Mouse (Mus musculus) neural tube, embryonic 15.5 days (tissue): ENCODE measurements at regions not wholly inside any gene's neighbourhood (a gene's known extent, or its start where the extent isn't known, plus 50 kb on each side); places are given as distances from the start of the nearest gene placed in this dataset.

ENCODE experiments used
- ATAC-seq: fragments of 200-750 bp; cut with Nextera tagmentation; 2 replicates; pipeline ENCODE4 v1.8.0; 2017; ENCODE audit warnings: mild to moderate bottlenecking, moderate TSS enrichment, moderate library complexity; ENCODE audit not compliant: low FRiP score
- H3K27ac ChIP-seq: fragments of 300-500 bp; sonication (generic); replicated peaks from 2 replicates; pipeline ENCODE4 v1.5.1; 2015; ENCODE audit warnings: mild to moderate bottlenecking, inconsistent platforms
- H3K27me3 ChIP-seq: fragments of 300-500 bp; sonication (generic); replicated peaks from 2 replicates; pipeline ENCODE4 v1.6.1; 2015; ENCODE audit warnings: inconsistent platforms
- H3K36me3 ChIP-seq: fragments of 300-500 bp; sonication (generic); 2 replicates; pipeline ENCODE4 v1.6.1; 2015; ENCODE audit warnings: inconsistent platforms
- H3K4me1 ChIP-seq: fragments of 300-500 bp; sonication (generic); 2 replicates; pipeline ENCODE4 v1.6.1; 2015; ENCODE audit warnings: inconsistent platforms
- H3K4me2 ChIP-seq: fragments of 300-500 bp; sonication (generic); 2 replicates; pipeline ENCODE4 v1.6.1; 2015; ENCODE audit warnings: inconsistent platforms, mild to moderate bottlenecking, moderate library complexity
- H3K4me3 ChIP-seq: fragments of 300-500 bp; sonication (generic); replicated peaks from 2 replicates; pipeline ENCODE4 v1.5.1; 2015; ENCODE audit warnings: mild to moderate bottlenecking, inconsistent platforms
- H3K9ac ChIP-seq: fragments of 300-500 bp; sonication (generic); replicated peaks from 2 replicates; pipeline ENCODE4 v1.6.1; 2015; ENCODE audit warnings: mild to moderate bottlenecking, inconsistent platforms
- H3K9me3 ChIP-seq: fragments of 300-500 bp; sonication (generic); replicated peaks from 2 replicates; pipeline ENCODE4 v1.6.1; 2016; ENCODE audit warnings: inconsistent platforms
- WGBS: fragments of 180-500 bp; shearing (Covaris S2); methylation state at CpG from one replicate; pipeline ENCODE4 v1.1.7; 2015; ENCODE audit warnings: mixed read lengths; 5-methylcytosine and 5-hydroxymethylcytosine counted together

DNA sequence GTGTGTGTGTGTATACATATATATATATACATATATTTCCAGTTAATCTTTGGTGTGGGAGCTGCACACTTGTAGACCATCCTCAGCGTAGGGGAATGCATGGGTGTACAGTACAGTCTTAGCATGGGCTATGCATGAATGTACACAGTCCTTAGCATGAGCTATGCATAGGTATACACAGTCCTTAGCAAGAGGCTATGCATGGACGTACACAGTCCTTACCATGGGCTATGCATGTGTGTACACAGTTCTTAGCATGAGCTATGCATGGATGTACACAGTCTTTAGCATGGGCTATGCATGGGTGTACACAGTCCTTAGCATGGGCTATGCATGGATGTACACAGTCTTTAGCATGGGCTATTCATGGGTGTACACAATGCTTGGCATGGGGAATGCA lies 70.5 kb downstream of the Rchy1 start:
- Histone ChIP-seq H3K27ac (no peak overlapping the region), H3K4me1 (no peaks in the 10 kb centered on the region), H3K4me2 (no peak overlapping the region), H3K27me3 (no peaks in the 10 kb centered on the region), H3K9ac (no peak overlapping the region), H3K9me3 (no peaks in the 10 kb centered on the region), H3K4me3 (no peak overlapping the region), H3K36me3 (no peaks in the 10 kb centered on the region)
- 97% methylated on average over 2 of the region's 2 CpGs for WGBS
- no peak for ATAC-seq

DNA sequence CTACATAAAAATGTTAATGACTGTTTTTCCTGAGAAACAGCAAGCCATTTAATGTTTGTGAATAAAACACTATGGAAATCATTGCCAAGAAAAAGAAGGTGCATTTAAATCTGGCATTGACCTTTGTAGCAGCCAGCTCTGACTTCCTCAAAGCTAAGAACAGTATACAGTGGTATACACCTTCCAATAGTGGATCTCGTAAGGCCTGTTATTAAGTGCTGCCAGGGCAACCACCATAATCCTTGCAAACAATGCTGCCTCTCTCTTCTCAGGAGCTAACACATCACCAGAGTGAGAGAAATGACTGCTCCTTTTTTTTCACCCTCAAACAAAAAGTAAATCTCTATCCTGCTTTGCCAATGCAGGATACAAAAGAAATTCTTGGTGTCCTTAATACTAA lies 81.1 kb downstream of the Rchy1 start:
- no peak overlapping the region for H3K27ac ChIP-seq
- H3K27me3 ChIP-seq = no peaks in the 10 kb centered on the region
- no peaks in the 10 kb centered on the region for H3K4me1 ChIP-seq
- no peaks in the 10 kb centered on the region for H3K9me3 ChIP-seq
- H3K36me3 ChIP-seq = no peaks in the 10 kb centered on the region
- H3K4me2 ChIP-seq = no peak overlapping the region
- WGBS = 65% methylated on average over 1 of the region's 1 CpGs
- ATAC-seq = no peak
- no peak overlapping the region for H3K9ac ChIP-seq
- no peak overlapping the region for H3K4me3 ChIP-seq

DNA sequence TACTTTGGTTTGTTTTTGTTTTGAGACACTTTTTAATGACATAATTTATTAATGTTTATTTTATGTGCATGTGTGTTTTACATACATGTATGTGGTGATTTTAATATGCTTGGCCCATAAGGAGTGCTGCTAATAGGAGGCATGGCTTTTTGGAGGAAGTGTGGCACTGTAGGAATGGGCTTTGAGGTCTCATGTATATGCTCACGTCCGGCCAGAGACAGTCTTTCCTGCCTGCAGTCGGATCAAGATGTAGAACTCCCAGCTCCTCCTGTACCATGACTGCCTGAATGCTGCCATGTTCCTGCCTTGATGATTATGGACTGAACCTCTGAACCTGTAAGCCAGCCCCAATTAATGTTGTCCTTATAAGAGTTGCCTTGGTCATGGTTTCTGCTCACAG lies 82.6 kb downstream of the Rchy1 start:
- Histone ChIP-seq H3K27me3 (no peaks in the 10 kb centered on the region), H3K36me3 (no peaks in the 10 kb centered on the region), H3K4me1 (peaks cover 10% of the 10 kb centered on the region), H3K4me3 (no peak overlapping the region), H3K9me3 (no peaks in the 10 kb centered on the region), H3K27ac (no peak overlapping the region), H3K4me2 (no peak overlapping the region), H3K9ac (no peak overlapping the region)
- 96% methylated on average over 3 of the region's 3 CpGs for WGBS
- no peak for ATAC-seq

DNA sequence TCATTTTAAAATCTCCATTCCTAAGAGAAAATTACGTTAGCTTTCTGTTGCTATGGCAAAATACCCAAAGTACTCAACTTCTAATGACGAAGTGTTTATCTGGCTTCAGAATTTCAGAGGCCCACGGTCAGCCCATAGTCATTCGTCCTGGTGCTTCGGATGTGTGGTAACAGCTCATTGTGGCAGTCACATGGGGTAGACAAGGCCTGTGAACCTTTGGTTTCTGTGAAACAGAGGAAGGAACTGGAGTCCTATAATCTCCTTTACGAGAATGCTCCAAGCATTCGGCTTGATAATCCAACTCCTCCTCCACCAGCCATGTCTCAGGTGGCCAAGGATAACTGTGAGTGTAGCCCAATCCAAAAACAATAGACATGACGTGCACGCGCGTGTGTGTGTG lies 84.2 kb downstream of the Rchy1 start:
- Histone ChIP-seq H3K4me3 (no peak overlapping the region), H3K36me3 (no peaks in the 10 kb centered on the region), H3K9ac (no peak overlapping the region), H3K27ac (no peak overlapping the region), H3K9me3 (no peaks in the 10 kb centered on the region), H3K27me3 (no peaks in the 10 kb centered on the region), H3K4me2 (no peak overlapping the region), H3K4me1 (peaks cover 10% of the 10 kb centered on the region)
- WGBS = 92% methylated on average over 11 of the region's 11 CpGs
- no peak for ATAC-seq

DNA sequence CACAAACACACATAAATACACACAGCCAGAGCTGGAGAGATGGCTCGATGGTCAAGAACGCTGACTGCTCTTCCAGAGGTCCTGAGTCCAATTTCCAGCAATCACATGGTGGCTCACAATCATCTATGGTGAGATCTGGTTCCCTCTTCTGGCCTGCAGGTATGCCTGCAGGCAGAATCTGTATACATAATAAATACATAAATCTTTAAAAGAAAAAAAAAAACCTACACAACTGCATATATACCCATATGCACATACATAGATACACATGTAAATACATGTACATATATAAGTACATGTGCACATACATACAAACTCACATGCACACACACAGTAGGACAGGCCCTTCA lies 86.2 kb downstream of the Rchy1 start:
- H3K4me3 ChIP-seq = no peak overlapping the region
- H3K4me1 ChIP-seq = peaks cover 10% of the 10 kb centered on the region
- WGBS = 83% methylated on average over 2 of the region's 2 CpGs
- H3K4me2 ChIP-seq = no peak overlapping the region
- no peak overlapping the region for H3K27ac ChIP-seq
- no peaks in the 10 kb centered on the region for H3K9me3 ChIP-seq
- H3K27me3 ChIP-seq = no peaks in the 10 kb centered on the region
- ATAC-seq = no peak
- H3K9ac ChIP-seq = no peak overlapping the region
- H3K36me3 ChIP-seq = no peaks in the 10 kb centered on the region

DNA sequence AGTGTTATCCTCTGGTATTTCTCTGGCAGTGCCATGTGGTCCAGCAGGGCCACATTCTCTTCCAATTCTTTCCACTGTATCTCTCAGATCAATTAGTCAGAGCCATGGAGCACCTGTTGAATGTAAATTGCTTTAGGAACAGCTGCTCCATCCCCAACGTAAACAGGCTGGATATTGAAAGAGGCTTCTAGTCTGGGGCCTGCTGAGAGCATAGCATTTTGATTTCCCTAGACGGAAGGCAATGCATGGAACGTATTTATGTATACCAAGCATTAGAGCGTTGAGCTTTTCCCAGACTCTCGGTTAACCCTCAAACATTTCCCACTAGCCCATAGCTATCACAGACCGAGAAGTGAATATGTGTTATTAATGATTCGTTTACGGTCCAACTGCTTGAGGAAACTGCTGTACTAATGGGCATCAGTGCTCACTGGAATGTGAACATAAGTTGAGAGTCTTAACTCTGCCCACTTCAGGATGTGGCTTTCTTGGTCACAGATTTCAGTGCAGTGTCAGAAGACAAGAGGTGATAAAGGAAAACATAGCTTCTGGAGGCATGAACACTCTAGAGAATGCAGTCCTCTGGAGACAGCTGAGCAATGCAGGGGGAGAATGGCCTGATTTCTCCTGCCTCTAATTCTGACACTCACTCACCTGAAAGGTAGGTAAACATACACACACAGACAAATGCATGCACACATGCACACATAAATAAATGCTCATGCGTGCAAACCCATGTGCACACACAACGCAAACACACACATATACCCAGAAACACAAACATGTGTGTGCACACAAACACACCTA lies 86.8 kb downstream of the Rchy1 start:
- H3K9ac ChIP-seq = no peak overlapping the region
- 46% methylated on average over 10 of the region's 10 CpGs for WGBS
- H3K27ac ChIP-seq = no peak overlapping the region
- no peaks in the 10 kb centered on the region for H3K36me3 ChIP-seq
- no peak overlapping the region for H3K4me2 ChIP-seq
- no peak overlapping the region for H3K4me3 ChIP-seq
- peaks cover 10% of the 10 kb centered on the region for H3K4me1 ChIP-seq
- peak; percentile 64 for ATAC-seq
- H3K27me3 ChIP-seq = no peaks in the 10 kb centered on the region
- no peaks in the 10 kb centered on the region for H3K9me3 ChIP-seq

DNA sequence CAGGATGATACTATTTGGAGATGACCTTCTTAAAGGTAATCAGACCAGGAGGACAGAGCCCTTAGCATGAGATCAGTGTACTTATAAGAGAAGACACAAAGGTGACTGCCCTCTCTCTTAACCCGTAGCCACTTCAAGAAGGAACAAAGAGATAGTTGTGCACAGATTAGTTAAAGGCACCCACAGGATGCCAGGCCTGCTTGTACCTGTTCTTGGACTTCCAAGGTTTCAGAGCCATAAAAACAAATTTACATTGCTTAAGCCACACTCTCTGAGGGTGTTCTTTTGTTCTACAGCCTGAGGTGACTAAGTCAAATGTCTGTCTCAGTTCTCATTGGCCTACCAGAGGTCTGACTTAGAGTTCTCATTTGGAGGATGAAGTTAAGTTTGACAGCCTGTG lies 90.1 kb downstream of the Rchy1 start:
- no peaks in the 10 kb centered on the region for H3K9me3 ChIP-seq
- no peaks in the 10 kb centered on the region for H3K36me3 ChIP-seq
- no peak overlapping the region for H3K27ac ChIP-seq
- no peaks in the 10 kb centered on the region for H3K27me3 ChIP-seq
- H3K4me1 ChIP-seq = peaks cover 10% of the 10 kb centered on the region
- no peak overlapping the region for H3K4me3 ChIP-seq
- ATAC-seq = no peak
- 65% methylated on average over 1 of the region's 1 CpGs for WGBS
- no peak overlapping the region for H3K4me2 ChIP-seq
- no peak overlapping the region for H3K9ac ChIP-seq

DNA sequence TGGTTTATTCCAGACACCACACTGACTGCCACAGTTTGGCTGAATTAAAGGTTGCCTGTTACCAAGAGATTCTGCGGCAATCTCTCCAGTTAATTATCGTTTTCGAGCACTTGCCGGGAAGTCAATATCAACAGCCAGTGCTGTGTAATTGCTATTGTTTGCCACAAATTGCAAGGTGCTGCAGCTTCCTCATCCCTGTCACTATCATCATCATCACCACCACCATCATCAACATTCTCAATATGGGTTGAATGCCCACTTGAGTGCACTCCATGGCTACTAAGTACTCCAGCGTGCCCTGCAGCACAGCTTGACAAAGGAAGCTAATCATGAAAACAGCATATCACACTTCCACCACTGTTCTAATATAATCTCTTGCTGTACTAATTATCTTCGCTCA lies 93.1 kb downstream of the Rchy1 start:
- ATAC-seq = peak; percentile 85
- H3K9ac ChIP-seq = no peak overlapping the region
- no peak overlapping the region for H3K4me2 ChIP-seq
- no peaks in the 10 kb centered on the region for H3K27me3 ChIP-seq
- 53% methylated on average over 6 of the region's 6 CpGs for WGBS
- no peaks in the 10 kb centered on the region for H3K4me1 ChIP-seq
- H3K36me3 ChIP-seq = no peaks in the 10 kb centered on the region
- peak overlapping the region; percentile 75 for H3K27ac ChIP-seq
- no peaks in the 10 kb centered on the region for H3K9me3 ChIP-seq
- no peak overlapping the region for H3K4me3 ChIP-seq

DNA sequence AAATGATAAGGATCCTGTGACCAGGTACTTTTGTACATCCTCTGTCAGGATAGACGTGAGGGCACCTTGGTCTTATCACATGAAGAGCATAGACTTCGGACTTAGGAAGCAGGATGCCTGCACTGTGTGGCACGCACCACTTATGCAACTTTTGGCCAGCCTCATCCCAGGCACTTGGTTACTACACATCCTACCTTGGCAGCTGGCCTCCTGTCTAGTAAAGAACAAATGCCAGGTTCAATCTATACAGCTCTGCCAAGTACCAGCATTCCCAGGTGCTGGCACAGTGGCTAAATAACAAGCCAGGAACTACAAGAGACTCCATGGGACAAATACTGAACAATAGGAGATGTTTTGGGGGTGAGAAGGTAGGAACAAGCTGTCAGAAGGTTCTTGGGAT lies 96.7 kb downstream of the Rchy1 start:
- Histone ChIP-seq H3K27ac (no peak overlapping the region), H3K9me3 (no peaks in the 10 kb centered on the region), H3K4me2 (no peak overlapping the region), H3K36me3 (no peaks in the 10 kb centered on the region), H3K27me3 (no peaks in the 10 kb centered on the region), H3K4me1 (no peaks in the 10 kb centered on the region), H3K9ac (no peak overlapping the region), H3K4me3 (no peak overlapping the region)
- 88% methylated on average over 3 of the region's 3 CpGs for WGBS
- ATAC-seq = no peak

DNA sequence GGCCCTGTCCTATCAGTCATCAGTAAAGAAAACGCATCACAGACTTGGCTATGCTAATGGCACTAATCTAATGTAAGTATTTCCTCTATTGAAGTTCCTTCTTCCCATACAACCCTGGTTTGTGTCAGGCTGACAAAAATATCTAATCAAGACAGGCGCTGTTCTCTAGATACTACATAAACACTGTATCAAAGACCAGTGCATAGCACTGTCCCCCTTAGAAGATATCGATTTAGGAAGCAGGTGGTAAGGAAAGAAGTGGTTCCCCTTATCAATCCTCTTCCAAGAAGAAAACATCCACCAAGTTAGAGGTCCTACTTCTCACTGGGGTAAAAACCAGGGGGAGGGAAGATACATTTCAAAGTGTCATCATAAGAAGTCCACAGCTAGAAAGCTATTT lies 97.5 kb downstream of the Rchy1 start:
- Histone ChIP-seq H3K27ac (no peak overlapping the region), H3K27me3 (no peaks in the 10 kb centered on the region), H3K4me1 (no peaks in the 10 kb centered on the region), H3K36me3 (no peaks in the 10 kb centered on the region), H3K9me3 (no peaks in the 10 kb centered on the region), H3K4me3 (no peak overlapping the region), H3K4me2 (no peak overlapping the region), H3K9ac (no peak overlapping the region)
- ATAC-seq = no peak
- 88% methylated on average over 3 of the region's 3 CpGs for WGBS

DNA sequence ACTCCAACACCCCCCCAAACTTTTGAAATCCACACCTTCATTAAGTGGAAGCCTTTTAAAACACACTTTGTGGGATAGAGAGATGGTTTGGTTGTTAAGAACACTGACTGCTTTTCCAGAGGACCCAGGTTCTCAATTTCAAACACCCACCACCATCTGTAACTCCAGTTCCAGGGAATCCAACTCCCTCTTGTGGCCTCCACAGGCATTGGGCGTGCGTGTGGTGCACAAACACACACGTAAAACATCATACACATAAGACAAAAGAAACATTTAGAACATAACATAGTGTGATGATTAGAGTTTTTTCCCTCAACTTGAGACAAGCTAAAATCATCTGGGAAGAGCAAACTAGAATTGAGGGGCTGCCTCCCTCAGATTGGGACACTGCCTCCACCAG lies 100.0 kb downstream of the Rchy1 start:
- no peak overlapping the region for H3K9ac ChIP-seq

DNA sequence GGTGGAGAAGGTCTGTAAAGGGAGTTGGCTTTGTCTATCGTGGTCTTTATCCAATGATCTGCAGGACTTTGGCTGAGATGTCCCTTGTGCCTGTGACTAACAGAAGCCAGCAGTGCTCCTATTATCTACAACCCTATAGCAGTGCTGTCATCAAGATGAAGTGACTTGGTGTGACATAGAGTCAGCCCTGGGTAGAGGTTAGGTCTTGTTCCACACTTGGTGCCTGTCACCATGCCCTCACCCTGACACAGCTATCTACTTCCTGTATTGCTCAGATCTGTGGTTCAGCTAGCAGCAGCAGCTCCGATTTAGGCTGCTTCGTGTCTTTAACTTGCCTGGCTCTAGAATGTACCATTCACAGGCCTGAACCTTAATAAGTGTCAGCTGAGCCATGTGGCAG lies 100.6 kb downstream of the Rchy1 start:
- Histone ChIP-seq H3K4me3 (no peak overlapping the region), H3K4me1 (no peaks in the 10 kb centered on the region), H3K27ac (no peak overlapping the region), H3K9ac (no peak overlapping the region), H3K4me2 (no peak overlapping the region), H3K27me3 (no peaks in the 10 kb centered on the region), H3K9me3 (no peaks in the 10 kb centered on the region), H3K36me3 (no peaks in the 10 kb centered on the region)
- ATAC-seq = no peak; the same call in 1 of the 2 replicates
- 95% methylated on average over 3 of the region's 3 CpGs for WGBS

More for the DNA sequence above, 100.0 kb downstream of the Rchy1 start:
- H3K9me3 ChIP-seq = no peaks in the 10 kb centered on the region
- no peak overlapping the region for H3K27ac ChIP-seq
- H3K4me3 ChIP-seq = no peak overlapping the region
- H3K4me1 ChIP-seq = no peaks in the 10 kb centered on the region
- no peaks in the 10 kb centered on the region for H3K36me3 ChIP-seq
- no peaks in the 10 kb centered on the region for H3K27me3 ChIP-seq
- 93% methylated on average over 3 of the region's 3 CpGs for WGBS
- no peak for ATAC-seq
- no peak overlapping the region for H3K4me2 ChIP-seq
